Mouse (Mus musculus) CH12.LX (cell line): ENCODE data around the gene Map2k7. TPM values are rescaled to one million over a fixed set of nuclear protein-coding genes. Genes with fewer than 3 reads are reported as not detected.

Source experiments
- DNase-seq: peaks from one replicate; pipeline ENCODE4 v3.0.0-alpha.2; 2013; ENCODE audit errors: extremely low read depth
- H3K27ac ChIP-seq: 2 replicates; pipeline ENCODE4 v1.5.1; 2012; ENCODE audit warnings: low read depth, mild to moderate bottlenecking, control low read depth, moderate library complexity; ENCODE audit not compliant: insufficient read depth
- H3K27me3 ChIP-seq: replicated peaks from 2 replicates; pipeline ENCODE3; 2012; ENCODE audit warnings: inconsistent platforms
- H3K36me3 ChIP-seq, 2 experiments: replicated peaks in 1 of 2; 2 replicates each; pipeline versions ENCODE3 to v1.6.1; 2012; ENCODE audit warnings: inconsistent platforms in 1 of 2, low read length in 1 of 2, mild to moderate bottlenecking in 1 of 2, mixed read lengths in 1 of 2, moderate library complexity in 1 of 2; ENCODE audit not compliant: control insufficient read depth in 1 of 2, insufficient read depth in 1 of 2
- H3K4me1 ChIP-seq, 2 experiments: 2 replicates each; pipeline ENCODE4 v1.6.1; 2012; ENCODE audit warnings: inconsistent platforms in 1 of 2, moderate library complexity in 1 of 2; ENCODE audit not compliant: insufficient read depth in 2 of 2, control insufficient read depth in 1 of 2
- H3K4me2 ChIP-seq: 2 replicates; pipeline ENCODE4 v1.6.1; 2012; ENCODE audit warnings: low read depth, mild to moderate bottlenecking, control low read depth; ENCODE audit not compliant: poor library complexity, insufficient read depth, severe bottlenecking
- H3K4me3 ChIP-seq, 3 experiments: fragments of 150-350 bp in 1 of 3; sonication (generic) in 1 of 3; replicated peaks in 1 of 3; 2 replicates each; pipeline versions ENCODE3 to v1.5.1; 2011 to 2012; ENCODE audit warnings: low read depth in 2 of 3, low read length in 2 of 3, mild to moderate bottlenecking in 2 of 3, moderate library complexity in 2 of 3, control low read depth in 1 of 3, improper control_type of control experiment in 1 of 3, inconsistent platforms in 1 of 3, mixed read lengths in 1 of 3; ENCODE audit not compliant: poor library complexity in 1 of 3
- H3K79me2 ChIP-seq: replicated peaks from 2 replicates; pipeline ENCODE4 v1.6.1; 2012; ENCODE audit warnings: mild to moderate bottlenecking, moderate library complexity; ENCODE audit not compliant: control insufficient read depth, poor library complexity, insufficient read depth, severe bottlenecking; ENCODE audit errors: extremely low read depth
- H3K9ac ChIP-seq: 2 replicates; pipeline ENCODE4 v1.6.1; 2012; ENCODE audit warnings: low read depth, mild to moderate bottlenecking, control low read depth, moderate library complexity; ENCODE audit not compliant: insufficient read depth
- H3K9me3 ChIP-seq: replicated peaks from 2 replicates; pipeline ENCODE3; 2012; ENCODE audit warnings: low read length, inconsistent platforms, mixed read lengths
- BHLHE40 ChIP-seq: IDR thresholded peaks from 2 replicates; pipeline ENCODE4 v1.6.1; 2011; ENCODE audit warnings: mild to moderate bottlenecking, low read depth, low read length, improper control_type of control experiment
- CHD2 ChIP-seq: IDR thresholded peaks from 2 replicates; pipeline ENCODE4 v1.6.1; 2011; ENCODE audit warnings: low read length, improper control_type of control experiment
- ELF1 ChIP-seq: IDR thresholded peaks from 2 replicates; pipeline ENCODE4 v1.6.1; 2014; ENCODE audit warnings: low read depth, mild to moderate bottlenecking, inconsistent platforms, low read length, improper control_type of control experiment
- GABPA ChIP-seq: IDR thresholded peaks from 2 replicates; pipeline ENCODE4 v1.6.1; 2012; ENCODE audit warnings: low read depth, low read length, improper control_type of control experiment, inconsistent platforms; ENCODE audit not compliant: insufficient replicate concordance
- MAX ChIP-seq: IDR thresholded peaks from 2 replicates; pipeline ENCODE4 v1.6.1; 2011; ENCODE audit warnings: low read length, improper control_type of control experiment
- MEF2A ChIP-seq: IDR thresholded peaks from 2 replicates; pipeline ENCODE4 v1.6.1; 2014; ENCODE audit warnings: low read depth, mild to moderate bottlenecking, inconsistent platforms, low read length, improper control_type of control experiment, borderline replicate concordance
- MXI1 ChIP-seq: IDR thresholded peaks from 2 replicates; pipeline ENCODE4 v1.6.1; 2011; ENCODE audit warnings: mild to moderate bottlenecking, low read depth, low read length, improper control_type of control experiment
- NELFE ChIP-seq: IDR thresholded peaks from 2 replicates; pipeline ENCODE4 v1.6.1; 2011; ENCODE audit warnings: low read depth, low read length, improper control_type of control experiment
- NRF1 ChIP-seq: IDR thresholded peaks from 2 replicates; pipeline ENCODE4 v1.6.1; 2014; ENCODE audit warnings: low read depth, mild to moderate bottlenecking, inconsistent platforms, low read length, improper control_type of control experiment, moderate library complexity
- PAX5 ChIP-seq: IDR thresholded peaks from 2 replicates; pipeline ENCODE4 v1.6.1; 2012; ENCODE audit warnings: low read length, inconsistent platforms, mixed read lengths
- POLR2A ChIP-seq: IDR thresholded peaks from 2 replicates; pipeline ENCODE4 v1.6.1; 2011; ENCODE audit warnings: low read depth, mild to moderate bottlenecking, improper control_type of control experiment, low read length
- RCOR1 ChIP-seq: conservative IDR thresholded peaks from 2 replicates; pipeline ENCODE4 v1.6.1; 2012; ENCODE audit warnings: low read depth, mild to moderate bottlenecking, inconsistent platforms, low read length, improper control_type of control experiment
- SIN3A ChIP-seq: IDR thresholded peaks from 2 replicates; pipeline ENCODE4 v1.6.1; 2012; ENCODE audit warnings: low read length, improper control_type of control experiment, inconsistent platforms
- SMC3 ChIP-seq: IDR thresholded peaks from 2 replicates; pipeline ENCODE4 v1.6.1; 2011; ENCODE audit warnings: low read depth, low read length, improper control_type of control experiment
- UBTF ChIP-seq: IDR thresholded peaks from 2 replicates; pipeline ENCODE4 v1.6.1; 2012; ENCODE audit warnings: low read depth, mild to moderate bottlenecking, inconsistent platforms, low read length, improper control_type of control experiment, moderate library complexity
- USF1 ChIP-seq: IDR thresholded peaks from 2 replicates; pipeline ENCODE4 v1.6.1; 2014; ENCODE audit warnings: low read depth, mild to moderate bottlenecking, inconsistent platforms, low read length, improper control_type of control experiment
- USF2 ChIP-seq: conservative IDR thresholded peaks from 2 replicates; pipeline ENCODE4 v1.6.1; 2011; ENCODE audit warnings: low read depth, low read length, improper control_type of control experiment
- ZKSCAN1 ChIP-seq: IDR thresholded peaks from 2 replicates; pipeline ENCODE4 v1.6.1; 2012; ENCODE audit warnings: low read depth, inconsistent platforms, low read length, improper control_type of control experiment, borderline replicate concordance
- ZNF384 ChIP-seq: IDR thresholded peaks from 2 replicates; pipeline ENCODE4 v1.6.1; 2012; ENCODE audit warnings: low read depth, low read length, improper control_type of control experiment, inconsistent platforms
- dilution Hi-C: fragments of 300-500 bp; cut with MboI; formaldehyde crosslinking; loops from 2 replicates; pipeline ENCODE4 v1.14.3; 2020; ENCODE audit warnings: low sequenced_read_pairs; ENCODE audit not compliant: extremely low pct_unique_long_range_greater_than_20kb, extremely low pct_ligation_motif_present
- in situ Hi-C: fragments of 300-500 bp; cut with MboI; formaldehyde crosslinking; loops from 3 replicates; pipeline ENCODE4 v1.14.3; 2019; ENCODE audit warnings: low sequenced_read_pairs, low pct_ligation_motif_present, low pct_unique_long_range_greater_than_20kb, mixed read lengths
- polyA plus RNA-seq: library from polyadenylated mRNA; unstranded; fragments of >175 nt; gene quantifications from 2 replicates; pipeline ENCODE4 v1.2.1, GENCODE M21; 2012; ENCODE audit warnings: low read depth; ENCODE audit not compliant: insufficient read length
- total RNA-seq, 2 experiments: library from RNA; depleted of rRNA; stranded (reverse); fragments of 300-350 nt in 1 of 2; fragments of >200 nt in 1 of 2; gene quantifications; 2 replicates each; pipeline ENCODE4 v1.2.3; 2012 to 2014

Gene Map2k7
- total and polyA plus RNA-seq, 3 experiments: 11.8 to 74.0 (median 18.1) TPM

GRCm38 (mm10) chr8:4229784-4230183 is 8.8 kb upstream of the Map2k7 start:
- Histone ChIP-seq H3K4me1 (peaks cover 0 to 4% of the 10 kb centered on the region in 2 experiments; a peak in 1 of 4 replicates), H3K9me3 (no peaks in the 10 kb centered on the region), H3K27ac (no peak overlapping the region), H3K4me3 (no peak overlapping the region), H3K36me3 (no peaks in the 10 kb centered on the region), H3K79me2 (no peaks in the 10 kb centered on the region), H3K27me3 (peaks cover 19% of the 10 kb centered on the region), H3K9ac (no peak overlapping the region), H3K4me2 (no peak overlapping the region)
- DNase-seq: no peak
- in situ Hi-C loops: no loop called here
- TF ChIP-seq ZNF384 (no peak), ELF1 (no peak), CHD2 (no peak), MXI1 (no peak), PAX5 (no peak), GABPA (no peak), USF1 (no peak), ZKSCAN1 (no peak), BHLHE40 (no peak), RCOR1 (no peak), MEF2A (no peak), POLR2A (no peak), NRF1 (no peak), UBTF (no peak), SMC3 (no peak), USF2 (no peak), SIN3A (no peak)
- dilution Hi-C loops: no loop called here

- dilution Hi-C loops (no loop called here), in situ Hi-C loops (no loop called here)
- H3K4me2 ChIP-seq: no peak overlapping the region
- H3K4me3 ChIP-seq: no peak overlapping the region
- peaks cover 25% of the 10 kb centered on the region for H3K27me3 ChIP-seq
- no peak overlapping the region for H3K9ac ChIP-seq
- DNase-seq: no peak
- TF ChIP-seq NELFE (no peak), MAX (no peak), ZKSCAN1 (no peak)
- no peaks in the 10 kb centered on the region for H3K9me3 ChIP-seq
- peaks cover 0 to 4% of the 10 kb centered on the region in 2 experiments; a peak in 1 of 4 replicates for H3K4me1 ChIP-seq
- H3K36me3 ChIP-seq: no peaks in the 10 kb centered on the region
- H3K79me2 ChIP-seq: no peaks in the 10 kb centered on the region
- H3K27ac ChIP-seq: no peak overlapping the region
Measured at GRCm38 (mm10) chr8:4230612-4231351, 7.8 kb upstream of the Map2k7 start.
